Mouse (Mus musculus) kidney, embryonic 14.5 days (tissue): ENCODE results near the gene Ostf1. TPM values are rescaled to one million over a fixed set of nuclear protein-coding genes. Genes with fewer than 3 reads are reported as not detected.

Source experiments
- ATAC-seq: fragments of 200-750 bp; cut with Nextera tagmentation; 2 replicates; pipeline ENCODE4 v1.8.0; 2017; ENCODE audit warnings: moderate number of reproducible peaks, mild to moderate bottlenecking, moderate TSS enrichment, moderate library complexity; ENCODE audit not compliant: low FRiP score, low TSS enrichment
- H3K27ac ChIP-seq: fragments of 300-500 bp; sonication (generic); 2 replicates; pipeline ENCODE4 v1.5.1; 2014; ENCODE audit warnings: low read depth, mild to moderate bottlenecking, low read length, moderate library complexity, mixed read lengths
- H3K27me3 ChIP-seq: fragments of 300-500 bp; sonication (generic); 2 replicates; pipeline ENCODE4 v1.6.1; 2014; ENCODE audit warnings: mild to moderate bottlenecking, low read length; ENCODE audit not compliant: control insufficient read depth, insufficient read depth
- H3K36me3 ChIP-seq: fragments of 300-500 bp; sonication (generic); 2 replicates; pipeline ENCODE4 v1.6.1; 2014; ENCODE audit warnings: low read length, mixed read lengths; ENCODE audit not compliant: control insufficient read depth, insufficient read depth
- H3K4me1 ChIP-seq: fragments of 300-500 bp; sonication (generic); 2 replicates; pipeline ENCODE4 v1.6.1; 2014; ENCODE audit warnings: low read length, mixed read lengths; ENCODE audit not compliant: control insufficient read depth, insufficient read depth
- H3K4me2 ChIP-seq: fragments of 300-500 bp; sonication (generic); replicated peaks from 2 replicates; pipeline ENCODE4 v1.6.1; 2014; ENCODE audit warnings: low read depth, mild to moderate bottlenecking, low read length
- H3K4me3 ChIP-seq: fragments of 300-500 bp; sonication (generic); 2 replicates; pipeline ENCODE4 v1.5.1; 2014; ENCODE audit warnings: mild to moderate bottlenecking, low read length
- H3K9ac ChIP-seq: fragments of 300-500 bp; sonication (generic); 2 replicates; pipeline ENCODE4 v1.6.1; 2014; ENCODE audit warnings: low read depth, mild to moderate bottlenecking, low read length, moderate library complexity
- H3K9me3 ChIP-seq: fragments of 300-500 bp; sonication (generic); 2 replicates; pipeline ENCODE4 v1.6.1; 2016; ENCODE audit warnings: low read length; ENCODE audit not compliant: control insufficient read depth
- WGBS: fragments of 180-500 bp; shearing (Covaris S2); extraction: QIAGEN DNeasy Blood & Tissue Kit; methylation state at CpG from one replicate; pipeline ENCODE4 v1.1.7; 2014; 5-methylcytosine and 5-hydroxymethylcytosine counted together
- polyA plus RNA-seq: library from polyadenylated mRNA; unstranded; fragments of >200 nt; fragmentation: Nextera tagmentation; extraction: Ambion mirVana; gene quantifications from 2 replicates; pipeline ENCODE4 v1.2.1, GENCODE M21; 2014

The Ostf1 gene
- polyA plus RNA-seq, 1 experiment from 2014 or later = 101 TPM

DNA sequence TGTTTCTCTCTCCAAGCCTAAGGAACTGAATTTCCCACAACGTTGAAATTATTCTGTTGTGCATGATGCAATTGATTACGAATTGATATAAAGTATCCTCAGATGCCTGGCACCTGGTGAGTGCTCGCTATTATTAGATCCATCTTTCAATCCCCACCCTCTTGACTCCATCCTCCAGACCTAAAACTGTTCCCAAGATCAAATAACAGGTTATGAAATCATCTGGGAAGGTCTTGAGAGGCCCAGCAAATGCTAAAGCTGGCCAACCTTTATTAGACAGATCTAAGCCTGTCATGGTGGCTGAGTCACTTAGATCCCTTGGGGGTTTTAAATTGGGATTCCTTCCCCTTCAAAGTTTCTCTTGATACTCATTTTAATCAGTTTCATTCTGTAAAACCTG, 28.8 kb upstream of the Ostf1 start:
- 86% methylated on average over 3 of the region's 3 CpGs for WGBS
- H3K27ac ChIP-seq = no peak overlapping the region
- H3K4me2 ChIP-seq = no peak overlapping the region
- ATAC-seq = no peak
- H3K27me3 ChIP-seq = no peaks in the 10 kb centered on the region
- no peak overlapping the region for H3K4me3 ChIP-seq
- no peaks in the 10 kb centered on the region for H3K36me3 ChIP-seq
- no peaks in the 10 kb centered on the region for H3K9me3 ChIP-seq
- no peaks in the 10 kb centered on the region for H3K4me1 ChIP-seq
- no peak overlapping the region for H3K9ac ChIP-seq

DNA sequence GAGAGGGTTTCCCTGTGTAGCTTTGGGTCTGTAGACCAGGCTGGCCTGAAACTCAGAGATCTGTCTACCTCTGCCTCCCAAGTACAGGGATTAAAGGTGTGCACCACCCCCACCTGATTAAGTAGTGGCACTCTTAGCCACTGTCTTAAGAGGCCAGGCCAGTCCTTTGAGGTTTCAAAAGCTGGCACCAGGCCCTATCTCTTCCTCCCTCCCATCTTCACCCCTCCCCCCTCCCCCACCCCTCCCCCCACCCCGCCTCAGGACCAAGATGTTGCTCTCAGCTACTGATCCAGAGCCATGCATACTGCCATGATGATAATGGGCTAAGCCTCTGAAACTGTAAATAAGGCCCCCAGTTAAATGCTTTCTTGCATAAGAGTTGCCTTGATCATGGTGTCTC, 27.7 kb upstream of the Ostf1 start:
- Histone ChIP-seq H3K4me2 (no peak overlapping the region), H3K4me3 (no peak overlapping the region), H3K9ac (no peak overlapping the region), H3K27me3 (no peaks in the 10 kb centered on the region), H3K4me1 (no peaks in the 10 kb centered on the region), H3K27ac (no peak overlapping the region), H3K9me3 (no peaks in the 10 kb centered on the region), H3K36me3 (no peaks in the 10 kb centered on the region)
- WGBS = no CpG with 5 or more reads among the region's 1 CpGs
- no peak for ATAC-seq

DNA sequence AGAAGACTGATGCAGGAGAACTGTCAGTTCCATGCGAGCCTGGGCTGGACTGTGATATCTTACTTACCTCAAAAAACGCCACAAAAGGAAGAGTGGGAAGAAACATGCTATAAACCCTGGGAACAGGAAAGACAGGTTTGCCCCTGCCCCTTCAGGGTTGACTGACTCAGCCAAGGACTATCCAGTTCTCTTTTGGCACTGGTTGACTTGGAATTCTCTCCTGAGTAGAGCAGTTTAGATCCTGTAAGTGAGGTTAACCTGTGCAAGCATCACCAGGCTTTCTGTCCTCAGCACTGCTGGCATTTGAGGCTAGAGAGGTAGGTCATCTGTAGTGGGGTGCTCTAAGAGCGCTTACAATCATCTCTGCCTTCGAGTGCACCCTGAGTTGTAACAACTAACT, 26.9 kb upstream of the Ostf1 start:
- ATAC-seq = 0 out of 2 replicates have a peak, but pooled peaks have one; percentile 12
- Histone ChIP-seq H3K36me3 (no peaks in the 10 kb centered on the region), H3K27me3 (no peaks in the 10 kb centered on the region), H3K4me3 (no peak overlapping the region), H3K9ac (no peak overlapping the region), H3K4me1 (no peaks in the 10 kb centered on the region), H3K4me2 (no peak overlapping the region), H3K27ac (no peak overlapping the region), H3K9me3 (no peaks in the 10 kb centered on the region)
- 62% methylated on average over 4 of the region's 4 CpGs for WGBS

DNA sequence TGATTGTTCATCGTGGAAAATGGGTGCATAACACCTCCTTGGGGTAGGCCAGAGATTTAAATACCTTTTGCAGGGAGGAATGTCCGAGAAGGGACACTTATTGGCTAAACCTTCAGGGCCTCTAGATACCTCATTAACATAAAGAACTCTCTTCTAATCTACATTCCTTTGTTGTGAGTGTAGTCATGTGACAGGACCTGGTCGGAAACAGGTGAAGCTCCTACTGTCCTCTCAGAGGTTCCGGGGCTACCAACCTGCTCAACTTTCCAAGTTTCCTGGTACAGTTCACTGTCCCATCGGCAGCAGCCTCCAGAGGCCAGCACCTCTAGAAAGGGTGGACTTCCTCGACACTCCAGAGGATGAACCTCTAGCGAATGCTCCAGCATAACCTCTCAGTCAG, 24.4 kb upstream of the Ostf1 start:
- 82% methylated on average over 7 of the region's 7 CpGs for WGBS
- Histone ChIP-seq H3K27ac (no peak overlapping the region), H3K36me3 (no peaks in the 10 kb centered on the region), H3K4me2 (no peak overlapping the region), H3K9ac (no peak overlapping the region), H3K4me3 (no peak overlapping the region), H3K9me3 (no peaks in the 10 kb centered on the region), H3K27me3 (no peaks in the 10 kb centered on the region), H3K4me1 (no peaks in the 10 kb centered on the region)
- no peak for ATAC-seq

DNA sequence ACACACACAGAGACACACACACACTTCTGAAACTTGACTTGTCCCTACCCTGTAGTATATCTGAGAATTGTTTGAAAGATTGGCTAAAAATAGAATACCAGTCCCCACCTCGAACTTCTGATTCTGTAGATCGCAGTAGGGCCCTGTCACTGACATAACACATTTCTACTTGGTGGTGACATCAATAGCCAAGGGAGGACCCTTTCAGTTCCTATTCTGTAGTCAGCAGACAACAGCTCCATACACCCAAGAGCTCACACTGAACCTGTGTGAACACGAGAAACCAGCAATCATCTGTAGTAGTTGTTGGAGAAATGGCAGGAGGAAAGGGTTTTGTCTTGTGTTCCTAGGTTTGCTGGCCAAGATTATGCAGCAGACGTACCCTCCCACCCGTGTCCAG, 23.4 kb upstream of the Ostf1 start:
- ATAC-seq = no peak
- Histone ChIP-seq H3K27me3 (no peaks in the 10 kb centered on the region), H3K9me3 (no peaks in the 10 kb centered on the region), H3K4me2 (no peak overlapping the region), H3K27ac (no peak overlapping the region), H3K4me3 (no peak overlapping the region), H3K9ac (no peak overlapping the region), H3K36me3 (no peaks in the 10 kb centered on the region), H3K4me1 (no peaks in the 10 kb centered on the region)
- 82% methylated on average over 5 of the region's 5 CpGs for WGBS

DNA sequence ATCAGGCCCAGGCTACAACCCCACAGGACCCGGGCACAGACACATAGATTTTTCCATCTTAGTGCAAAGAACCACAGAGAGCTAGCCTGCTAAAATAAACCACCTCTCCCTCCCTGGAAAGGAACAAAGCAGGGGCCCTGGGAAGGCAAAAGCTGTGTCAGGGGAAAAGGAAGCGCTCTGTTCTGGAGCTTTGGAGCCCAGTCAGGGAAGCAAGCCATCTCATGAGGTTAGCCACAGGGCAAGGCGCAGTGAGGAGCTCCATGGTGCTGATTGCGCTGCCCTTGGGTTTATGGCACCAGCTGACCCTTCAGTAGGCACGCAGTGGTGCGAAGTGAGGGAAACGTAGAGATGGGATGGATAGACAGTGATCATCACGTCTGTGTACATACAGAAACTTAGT, 22.7 kb upstream of the Ostf1 start:
- H3K27me3 ChIP-seq = no peaks in the 10 kb centered on the region
- no peaks in the 10 kb centered on the region for H3K36me3 ChIP-seq
- ATAC-seq = no peak
- no peak overlapping the region for H3K9ac ChIP-seq
- H3K4me2 ChIP-seq = no peak overlapping the region
- whole genome bisulfite sequencing = 73% methylated on average over 8 of the region's 8 CpGs
- no peaks in the 10 kb centered on the region for H3K4me1 ChIP-seq
- no peaks in the 10 kb centered on the region for H3K9me3 ChIP-seq
- no peak overlapping the region for H3K27ac ChIP-seq
- no peak overlapping the region for H3K4me3 ChIP-seq

DNA sequence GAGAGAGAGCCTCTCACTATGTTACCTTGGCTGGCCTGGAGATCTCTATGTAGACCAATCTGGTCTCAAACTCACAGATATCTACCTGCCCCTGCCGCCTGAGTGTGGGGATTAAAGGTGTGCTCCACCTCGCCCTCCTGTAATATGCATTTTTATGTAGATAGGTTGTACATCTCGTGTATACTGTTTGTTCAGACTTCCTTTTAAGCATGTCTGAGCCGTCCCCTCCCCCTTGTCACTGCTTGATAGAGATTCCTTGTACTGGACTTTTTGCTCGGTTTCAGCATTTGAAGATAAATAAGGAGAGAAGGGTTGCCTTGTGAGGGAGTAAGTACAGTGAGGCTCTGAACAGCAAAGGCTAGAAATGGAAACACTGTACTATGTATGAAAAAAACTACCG, 21.4 kb upstream of the Ostf1 start:
- no peak overlapping the region for H3K27ac ChIP-seq
- H3K27me3 ChIP-seq = no peaks in the 10 kb centered on the region
- H3K9ac ChIP-seq = no peak overlapping the region
- no peaks in the 10 kb centered on the region for H3K36me3 ChIP-seq
- 83% methylated on average over 6 of the region's 6 CpGs for WGBS
- ATAC-seq = no peak
- no peak overlapping the region for H3K4me2 ChIP-seq
- no peaks in the 10 kb centered on the region for H3K9me3 ChIP-seq
- H3K4me1 ChIP-seq = no peaks in the 10 kb centered on the region
- no peak overlapping the region for H3K4me3 ChIP-seq

DNA sequence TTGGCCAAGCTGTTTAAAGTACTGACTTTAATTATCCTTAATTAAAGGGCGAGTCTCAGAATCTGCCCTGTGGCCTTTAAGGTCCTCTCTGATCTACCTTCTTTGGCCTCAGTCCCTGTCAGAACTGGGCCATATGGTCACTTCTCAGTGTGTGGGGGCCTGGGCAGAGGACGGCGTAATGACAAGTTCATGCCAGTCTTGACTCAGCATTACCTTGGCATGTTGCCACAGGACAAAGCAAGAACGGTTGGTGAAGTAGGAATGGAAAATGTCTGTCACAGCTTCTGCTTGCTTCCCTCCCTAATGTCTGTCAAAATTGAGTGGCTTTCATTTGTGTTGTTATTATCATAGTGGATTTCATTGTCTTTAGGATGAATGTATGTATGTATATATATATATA, 21.0 kb upstream of the Ostf1 start:
- H3K4me3 ChIP-seq = no peak overlapping the region
- WGBS = 68% methylated on average over 4 of the region's 4 CpGs
- H3K27ac ChIP-seq = no peak overlapping the region
- H3K36me3 ChIP-seq = no peaks in the 10 kb centered on the region
- ATAC-seq = no peak
- no peaks in the 10 kb centered on the region for H3K4me1 ChIP-seq
- no peak overlapping the region for H3K4me2 ChIP-seq
- H3K27me3 ChIP-seq = no peaks in the 10 kb centered on the region
- no peaks in the 10 kb centered on the region for H3K9me3 ChIP-seq
- no peak overlapping the region for H3K9ac ChIP-seq

DNA sequence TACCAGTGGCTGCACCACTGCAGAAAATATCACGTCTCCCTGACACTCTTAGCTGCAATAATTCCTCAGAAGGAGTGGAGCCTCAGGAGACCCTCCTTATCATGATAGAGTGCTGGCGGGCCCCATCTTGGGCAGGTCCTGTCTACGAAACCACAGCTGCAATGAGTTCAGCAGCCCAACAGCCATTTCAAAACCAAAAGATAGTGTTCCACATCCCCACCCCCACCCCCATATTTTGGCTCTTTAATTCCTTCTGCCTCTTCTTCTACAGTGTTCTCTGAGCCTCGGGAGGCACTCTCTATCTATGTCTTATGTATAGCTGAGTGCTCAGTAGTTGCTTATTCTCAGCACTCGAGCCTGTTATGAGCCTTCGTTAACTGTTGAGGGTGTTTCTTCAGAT, 18.9 kb upstream of the Ostf1 start:
- Histone ChIP-seq H3K36me3 (no peaks in the 10 kb centered on the region), H3K27ac (no peak overlapping the region), H3K9me3 (no peaks in the 10 kb centered on the region), H3K4me2 (no peak overlapping the region), H3K4me3 (no peak overlapping the region), H3K4me1 (no peaks in the 10 kb centered on the region), H3K27me3 (no peaks in the 10 kb centered on the region), H3K9ac (no peak overlapping the region)
- no peak for ATAC-seq
- 77% methylated on average over 6 of the region's 6 CpGs for WGBS

DNA sequence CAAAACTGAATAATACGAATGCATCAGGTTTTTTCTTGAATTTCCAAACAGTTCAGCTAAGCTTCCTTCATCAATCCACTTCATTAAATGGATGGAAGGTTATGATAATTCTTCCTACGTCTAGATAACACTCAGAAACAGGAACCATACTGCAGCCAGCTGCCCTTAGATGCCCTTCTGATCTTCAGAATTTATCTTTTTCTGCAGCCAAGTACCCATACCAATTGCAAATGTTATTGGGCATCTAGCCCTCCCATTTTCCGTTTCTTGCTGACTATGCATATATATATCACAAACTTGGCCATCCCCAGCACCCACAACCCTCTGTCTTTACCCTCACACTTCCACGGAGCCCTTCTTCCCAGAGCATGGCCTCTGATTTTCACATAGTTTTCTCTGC, 18.3 kb upstream of the Ostf1 start:
- H3K4me1 ChIP-seq = no peaks in the 10 kb centered on the region
- 90% methylated on average over 4 of the region's 4 CpGs for WGBS
- H3K4me3 ChIP-seq = no peak overlapping the region
- H3K9ac ChIP-seq = no peak overlapping the region
- H3K36me3 ChIP-seq = peaks cover 2% of the 10 kb centered on the region; the same call in 1 of the 2 replicates
- no peak overlapping the region for H3K4me2 ChIP-seq
- H3K27me3 ChIP-seq = no peaks in the 10 kb centered on the region
- H3K9me3 ChIP-seq = no peaks in the 10 kb centered on the region
- ATAC-seq = no peak
- H3K27ac ChIP-seq = no peak overlapping the region
